Mouse (Mus musculus): ENCODE data around the gene Nlgn1.
A peak's percentile ranks its signal among the peaks of the same experiment; 100 is the strongest.

The Nlgn1 gene

DNA sequence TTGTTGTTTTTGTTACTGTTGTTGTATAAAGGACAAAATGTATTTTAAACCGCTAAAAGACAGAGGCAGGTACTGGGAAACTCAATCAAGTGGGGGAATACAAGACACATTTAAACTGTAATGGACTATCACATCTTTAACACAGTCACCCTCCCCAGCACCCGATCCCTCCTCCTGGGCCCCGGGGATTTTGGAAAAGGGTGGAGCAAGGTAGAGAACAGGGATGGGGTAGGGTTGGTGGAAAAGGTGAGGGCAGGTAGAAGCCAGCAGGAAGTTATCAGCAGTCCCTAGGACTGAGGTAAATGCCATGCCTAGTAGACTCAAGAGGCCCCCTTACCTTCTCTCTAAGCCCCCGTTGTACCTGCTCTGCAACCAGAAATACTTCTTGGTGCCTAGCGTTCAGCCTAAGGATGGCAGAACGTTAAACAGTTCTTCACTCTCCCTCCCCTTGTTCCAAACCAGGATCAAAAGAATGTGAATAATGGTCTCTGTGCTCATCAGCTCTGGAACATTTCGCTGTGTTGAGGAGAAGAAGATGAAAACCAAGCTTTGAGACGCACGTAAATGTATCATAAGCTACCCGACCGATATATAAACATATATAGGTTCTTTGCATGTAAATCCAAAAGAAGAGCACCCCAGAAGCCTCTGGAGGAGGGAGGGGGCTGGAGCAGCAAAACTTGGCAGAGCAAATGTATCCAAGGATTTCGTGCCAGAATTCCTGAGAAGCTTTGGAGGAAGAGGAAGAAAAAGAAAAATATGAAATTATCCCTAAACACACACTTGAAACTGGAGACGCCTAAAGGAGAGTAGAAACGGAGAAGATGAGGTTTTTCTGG lies at the start of gene Nlgn1:
Nlgn1 (minus strand) TSS at position 61 of the 839 bp plus-strand sequence.
- DNase-seq (ENCODE audit: low spot score in 2 of 2) = no peak

DNA sequence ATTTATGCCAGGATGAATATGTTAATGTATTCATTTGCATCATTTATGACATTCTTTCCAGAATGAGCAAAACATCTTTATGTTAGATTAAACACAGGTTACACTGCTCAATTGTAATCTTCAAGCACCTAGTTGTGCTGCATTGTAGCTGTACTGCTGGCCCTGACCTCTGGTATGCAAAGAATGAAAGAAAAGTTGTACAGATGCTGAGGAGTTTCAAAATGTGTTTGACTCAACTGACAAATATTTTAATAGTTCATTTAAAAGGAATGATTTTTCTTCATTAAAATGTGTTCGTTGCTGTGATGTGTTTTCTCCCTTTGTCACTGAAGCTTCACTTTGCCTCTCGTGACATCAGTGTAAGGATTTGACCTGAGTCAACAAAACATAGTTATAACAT lies 46.0 kb upstream of the Nlgn1 start:
- DNase-seq (ENCODE audit: low spot score in 2 of 2) = no peak

DNA sequence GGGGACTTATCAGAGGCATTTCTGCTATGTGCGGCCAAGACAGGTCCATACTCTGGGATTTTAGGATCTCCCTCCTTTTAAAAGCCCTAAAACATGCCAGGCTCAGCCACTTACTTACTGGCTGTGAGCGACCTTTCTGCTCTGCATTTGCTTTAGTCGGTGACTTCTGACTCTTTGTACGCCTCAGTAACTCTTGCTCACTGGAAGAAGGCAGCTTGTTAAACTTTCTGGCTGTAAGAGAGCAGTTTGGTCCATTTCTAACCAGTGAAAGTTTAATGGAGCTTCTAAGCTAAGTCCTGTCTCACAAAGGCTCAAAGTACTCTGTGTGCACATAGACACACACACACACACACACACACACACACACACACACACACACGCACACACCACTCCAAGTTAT lies 22.8 kb upstream of the Nlgn1 start:
- no peak for DNase-seq (ENCODE audit: low spot score in 2 of 2)

DNA sequence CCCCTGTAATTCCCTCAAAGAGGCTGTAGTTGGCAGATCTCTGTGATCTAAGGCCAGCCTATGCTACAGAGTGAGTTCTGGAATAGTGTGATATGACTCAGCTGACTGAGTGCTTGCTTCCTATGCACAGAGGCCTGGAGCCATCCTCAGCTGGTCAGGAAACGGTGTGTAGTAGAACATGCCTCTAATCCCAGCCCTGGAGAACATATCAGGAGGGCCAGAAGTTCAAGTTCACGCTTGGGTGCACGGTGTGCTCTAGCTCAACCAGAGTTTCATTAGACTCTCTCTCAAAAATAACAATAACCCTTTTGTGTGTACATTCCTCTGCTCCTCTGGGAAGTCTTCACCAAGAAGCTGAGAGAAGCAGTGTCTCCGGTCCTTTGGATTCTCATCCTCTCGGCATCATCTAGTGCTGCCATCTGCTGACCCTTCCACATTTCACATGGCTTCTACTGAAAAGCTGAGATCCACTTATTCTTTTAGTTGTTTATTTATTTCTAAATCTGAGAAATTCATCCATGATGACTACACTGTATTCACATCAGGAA lies 22.3 kb upstream of the Nlgn1 start:
- peak in 1 of 2 experiments; percentile 60 for DNase-seq (ENCODE audit: low spot score in 2 of 2)

DNA sequence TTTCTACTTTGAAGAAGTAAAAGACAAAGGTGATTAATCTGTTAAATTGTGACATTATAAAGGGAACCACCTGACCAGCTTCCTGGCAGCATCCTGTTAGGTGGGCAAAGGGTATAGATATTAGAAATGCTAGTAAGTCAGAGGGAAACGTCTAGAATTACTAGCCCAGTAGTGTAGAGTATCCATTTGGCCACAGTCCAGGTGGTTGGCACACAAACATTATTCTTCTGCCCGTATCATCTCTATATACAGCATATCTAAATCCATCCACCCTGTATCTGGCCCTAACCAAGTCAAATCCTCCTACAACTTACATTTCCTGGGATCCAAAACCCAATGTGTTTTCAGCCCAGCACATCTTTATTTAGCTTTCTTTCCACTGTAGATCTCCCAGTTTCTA lies 5.2 kb upstream of the Nlgn1 start:
- DNase-seq (ENCODE audit: low spot score in 2 of 2) = no peak

DNA sequence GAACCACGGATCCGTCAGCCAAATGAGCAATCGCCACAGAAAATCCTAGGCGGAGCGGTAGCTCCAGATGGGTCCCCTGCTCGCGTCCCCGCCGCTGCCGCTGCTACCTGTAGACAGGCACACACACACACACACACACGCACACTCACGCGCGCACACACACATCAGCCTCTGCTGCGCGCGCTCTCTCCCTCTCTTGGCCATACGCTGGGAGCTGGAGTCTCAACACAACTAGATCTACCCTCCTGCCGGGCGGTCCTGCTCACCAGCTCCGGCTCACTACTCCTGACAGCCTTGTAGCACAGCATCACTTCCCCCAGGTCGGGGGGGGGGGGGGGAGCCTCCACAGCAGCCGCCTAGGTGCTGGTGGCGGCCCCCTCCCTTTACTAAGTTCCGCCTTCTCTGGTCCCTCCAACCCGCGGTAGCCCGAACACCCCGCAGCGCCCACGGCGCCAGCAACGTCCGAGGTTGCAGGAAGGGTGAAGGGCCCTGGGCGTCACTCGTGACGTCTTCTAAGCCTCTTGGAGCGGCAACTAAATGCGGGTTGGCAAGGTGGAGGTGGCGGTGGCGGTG lies 1.1 kb upstream of the Nlgn1 start:
- peak; percentile 56 to 67 for DNase-seq (ENCODE audit: low spot score in 2 of 2)

DNA sequence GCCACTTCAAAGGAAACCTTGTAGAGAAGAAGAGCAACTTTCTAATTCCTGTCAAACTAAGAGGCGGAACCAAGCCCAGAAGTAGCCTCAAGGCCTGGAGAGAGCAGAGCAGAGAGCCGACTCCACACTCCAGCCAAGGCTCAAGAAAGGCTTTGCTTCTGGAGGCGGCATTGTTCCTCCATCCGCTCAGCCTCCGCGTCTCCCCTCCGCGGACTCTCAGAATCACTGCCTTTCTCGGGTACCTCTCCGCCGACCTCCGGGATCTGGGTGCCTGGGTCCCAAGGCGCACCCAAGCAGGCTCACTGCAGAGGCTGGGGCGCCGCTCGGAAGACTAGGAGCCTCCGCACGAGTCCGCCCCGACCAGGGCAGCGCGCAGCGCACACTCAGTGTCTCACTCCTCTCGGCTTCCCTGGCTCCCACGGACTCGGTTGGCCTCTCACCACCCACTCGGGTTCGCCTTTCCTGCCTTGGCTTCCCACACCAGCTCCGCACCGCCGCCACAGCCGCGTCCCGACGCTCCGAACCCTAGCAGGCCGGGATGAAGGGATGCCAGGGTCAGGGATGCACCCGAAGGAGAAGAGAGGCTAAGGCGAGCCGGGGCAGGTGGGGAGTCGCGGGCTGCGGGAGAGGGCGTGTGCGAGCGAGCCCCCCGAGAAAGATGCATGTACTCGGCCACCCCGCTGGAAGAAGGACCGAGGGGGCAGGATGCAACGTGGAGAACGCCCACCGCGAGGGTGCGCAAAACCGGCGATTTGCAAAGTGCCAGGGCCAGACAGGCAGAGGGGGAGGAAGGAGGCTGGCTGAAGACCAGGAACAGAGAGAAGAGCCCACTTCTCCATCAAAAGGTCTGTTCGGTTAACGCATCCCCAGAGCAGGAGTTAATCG lies 841 bp downstream of the Nlgn1 start:
- peak; percentile 72 to 76 for DNase-seq (ENCODE audit: low spot score in 2 of 2)

DNA sequence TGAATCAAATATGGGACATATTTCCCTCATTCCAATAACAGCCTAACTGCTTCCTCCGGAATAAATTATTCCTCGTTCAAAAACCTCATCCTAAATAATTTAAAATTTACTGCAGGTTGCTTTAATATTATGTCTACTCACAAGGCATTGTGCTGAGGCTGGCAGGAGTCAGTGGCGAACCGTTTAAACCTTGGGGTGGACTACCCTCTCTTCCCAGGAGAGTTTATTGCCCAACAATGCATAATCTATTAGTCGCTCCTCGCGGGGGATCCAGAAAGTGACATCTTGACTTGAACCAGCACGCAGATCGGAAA lies 1.4 kb downstream of the Nlgn1 start:
- DNase-seq (ENCODE audit: low spot score in 2 of 2) = no peak

DNA sequence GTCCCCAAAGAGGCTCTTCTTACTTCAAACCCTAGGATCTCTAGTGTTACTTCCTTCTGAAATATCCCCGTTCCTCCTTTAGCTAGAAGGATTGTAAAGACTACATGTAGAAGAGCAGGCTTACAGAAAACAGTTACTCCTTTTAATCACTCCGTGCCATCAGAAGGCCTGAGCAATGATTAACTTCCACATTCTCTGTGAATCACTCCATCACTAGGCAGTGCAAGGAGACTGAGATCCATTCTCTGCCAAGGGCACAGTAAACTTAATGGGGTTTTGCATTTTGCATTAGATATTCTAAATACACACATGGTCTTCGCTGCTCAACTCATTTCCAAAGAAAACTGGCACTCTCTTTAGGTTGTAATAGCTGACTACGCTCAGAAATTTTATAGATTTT lies 2.2 kb downstream of the Nlgn1 start:
- DNase-seq (ENCODE audit: low spot score in 2 of 2) = no peak

DNA sequence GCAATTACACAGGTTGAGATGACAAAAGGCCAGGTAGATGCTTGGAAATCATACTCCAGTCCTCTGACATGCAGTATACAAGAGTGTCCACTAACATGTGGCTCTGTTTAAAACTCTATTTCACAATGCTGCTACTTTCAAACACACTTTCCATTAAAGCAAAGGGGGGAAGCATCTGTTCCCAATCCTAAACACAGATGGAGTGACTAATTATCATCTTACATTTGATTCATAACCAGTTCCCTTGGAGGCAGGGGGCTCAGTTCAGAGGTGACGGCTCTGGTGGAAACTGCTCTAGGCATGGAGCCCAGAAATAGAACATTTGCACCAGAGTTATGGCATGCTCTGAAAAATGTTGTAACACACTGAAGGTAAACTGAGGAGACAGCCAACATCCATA lies 7.8 kb downstream of the Nlgn1 start:
- DNase-seq (ENCODE audit: low spot score in 2 of 2) = no peak

DNA sequence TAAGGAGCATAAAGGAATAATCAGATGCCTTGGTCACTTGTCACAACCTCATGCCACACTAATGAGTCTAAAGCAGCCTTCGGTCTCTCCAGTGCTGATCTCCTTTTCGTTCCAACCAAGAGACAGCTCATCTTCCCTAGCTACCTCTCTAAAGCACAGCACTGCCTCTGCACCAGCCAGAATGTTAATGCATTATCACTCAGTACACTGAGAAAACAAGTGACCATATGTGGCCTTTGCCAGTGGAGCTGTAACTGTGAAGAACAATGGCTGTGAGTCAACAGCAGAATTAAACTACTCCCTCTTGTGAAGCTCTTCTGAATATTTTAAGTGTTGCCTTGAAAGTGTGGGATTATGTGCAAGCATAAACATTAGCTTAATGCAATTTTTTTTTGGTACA lies 14.9 kb downstream of the Nlgn1 start:
- peak; percentile 24 to 58 for DNase-seq (ENCODE audit: low spot score in 2 of 2)

DNA sequence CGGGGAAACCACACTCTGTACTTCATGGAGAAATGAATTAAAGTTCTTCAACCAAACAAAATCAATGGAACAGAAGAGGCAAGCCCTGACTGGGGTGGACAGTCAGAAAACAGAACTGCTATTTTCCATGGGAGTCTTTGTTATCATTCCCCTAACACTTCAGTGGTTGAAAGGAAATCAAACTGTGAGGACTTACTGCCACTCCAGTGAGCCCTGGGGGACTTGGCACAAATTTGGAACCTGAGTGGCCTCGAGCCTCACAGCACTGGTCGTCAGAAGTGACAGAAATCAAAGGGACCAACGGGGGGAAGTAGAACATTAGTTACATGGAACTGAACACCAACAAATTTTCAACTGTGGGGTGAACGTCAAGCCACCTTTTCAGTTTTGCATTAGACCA lies 34.4 kb downstream of the Nlgn1 start:
- DNase-seq (ENCODE audit: low spot score in 2 of 2) = no peak

DNA sequence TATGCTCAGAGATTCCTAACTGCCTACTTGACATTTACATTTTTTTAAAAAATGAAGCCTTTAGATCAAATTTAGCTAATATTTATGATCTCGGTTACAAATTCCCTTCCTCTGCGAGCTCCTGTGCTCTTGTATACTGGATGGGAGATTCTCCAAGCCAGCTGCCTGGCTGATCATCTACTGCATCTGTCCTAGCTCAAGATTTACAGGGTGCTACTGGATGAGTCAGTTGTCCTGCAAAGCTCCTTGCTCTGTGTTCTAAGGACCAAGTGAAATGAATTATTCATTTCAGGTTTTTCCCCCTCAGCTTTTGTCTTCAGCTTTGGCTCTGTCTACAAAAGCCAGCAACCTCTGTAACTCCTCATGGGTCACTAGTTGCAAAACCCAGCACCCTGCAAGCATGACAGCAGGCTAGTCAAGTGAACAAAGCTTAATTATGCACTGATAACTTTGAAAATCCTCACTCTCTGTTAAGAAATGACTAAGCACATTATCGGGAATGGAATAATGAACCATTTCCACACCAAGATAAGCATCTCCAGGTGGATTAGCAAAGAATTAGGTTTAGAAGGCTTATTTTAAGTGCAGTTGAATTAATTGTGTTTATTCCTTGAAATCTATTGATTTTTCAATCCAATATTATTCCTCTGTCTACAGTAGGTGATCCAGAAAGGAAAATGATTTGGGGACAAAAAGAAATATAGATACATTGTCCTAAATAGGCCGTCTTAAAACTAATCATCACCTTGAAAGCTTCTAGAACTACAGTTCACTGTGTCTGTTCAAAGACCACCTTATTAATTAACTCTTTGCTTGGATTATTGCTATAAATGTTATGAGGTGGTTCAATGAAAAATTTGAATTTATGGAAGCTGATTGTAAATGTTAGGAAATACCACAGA lies 61.1 kb downstream of the Nlgn1 start:
- DNase-seq (ENCODE audit: low spot score in 2 of 2) = no peak

DNA sequence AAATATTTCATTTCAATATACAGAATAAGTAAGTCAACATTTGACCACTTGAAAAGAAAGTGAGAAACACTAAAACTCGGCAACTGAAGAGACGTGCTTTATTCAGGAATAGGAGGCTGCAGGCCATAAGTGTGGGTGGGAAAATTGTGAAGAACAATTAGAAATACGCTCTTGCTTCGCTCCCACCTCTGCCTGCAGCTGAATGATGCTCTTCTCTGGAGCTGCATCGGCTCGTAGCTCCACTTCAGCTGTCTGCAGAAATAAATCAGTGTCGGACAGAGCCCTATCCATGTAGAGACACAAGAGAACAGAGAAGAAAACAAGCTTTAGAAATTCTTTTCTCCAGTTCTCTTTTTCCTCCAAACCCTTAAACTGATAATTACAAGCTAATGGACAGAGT lies 85.7 kb downstream of the Nlgn1 start:
- DNase-seq (ENCODE audit: low spot score in 2 of 2) = no peak

DNA sequence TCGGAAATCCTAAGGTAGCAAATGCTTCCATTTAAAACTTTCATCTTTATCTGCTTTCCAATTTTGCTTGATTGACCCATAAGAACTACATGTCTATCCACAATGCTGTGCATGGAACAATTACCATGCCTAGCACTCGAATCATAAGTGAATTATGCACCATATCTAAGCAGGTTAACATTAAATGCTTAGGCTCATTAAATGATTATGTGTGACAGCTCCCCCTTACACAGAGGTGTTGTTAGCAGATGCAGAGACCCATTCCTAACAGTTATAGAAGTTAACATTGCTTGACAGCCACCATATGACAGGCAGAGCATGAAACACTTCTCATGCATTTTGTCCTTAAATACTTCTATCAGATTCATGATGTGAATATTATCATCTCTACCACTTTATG lies 89.0 kb downstream of the Nlgn1 start:
- DNase-seq (ENCODE audit: low spot score in 2 of 2) = no peak

DNA sequence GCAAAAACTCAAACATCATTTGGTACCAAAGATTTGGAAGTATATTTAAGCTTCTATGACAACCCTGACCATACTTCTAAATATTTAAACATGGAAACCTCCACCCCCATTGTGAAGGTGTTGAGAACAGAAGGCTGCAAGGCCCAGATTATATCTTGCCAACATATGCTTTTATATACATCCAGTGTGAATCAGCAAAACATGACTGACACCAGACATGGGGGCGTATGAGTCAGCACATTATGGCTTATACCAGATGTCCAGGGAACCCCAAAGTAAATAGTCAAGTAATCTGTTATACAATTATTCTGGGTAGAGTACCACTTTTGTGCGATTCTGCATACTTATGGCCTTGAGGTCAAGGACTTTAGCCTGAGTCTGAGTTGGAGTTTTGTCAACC lies 102.3 kb downstream of the Nlgn1 start:
- DNase-seq (ENCODE audit: low spot score in 2 of 2) = peak; percentile 61 to 87

DNA sequence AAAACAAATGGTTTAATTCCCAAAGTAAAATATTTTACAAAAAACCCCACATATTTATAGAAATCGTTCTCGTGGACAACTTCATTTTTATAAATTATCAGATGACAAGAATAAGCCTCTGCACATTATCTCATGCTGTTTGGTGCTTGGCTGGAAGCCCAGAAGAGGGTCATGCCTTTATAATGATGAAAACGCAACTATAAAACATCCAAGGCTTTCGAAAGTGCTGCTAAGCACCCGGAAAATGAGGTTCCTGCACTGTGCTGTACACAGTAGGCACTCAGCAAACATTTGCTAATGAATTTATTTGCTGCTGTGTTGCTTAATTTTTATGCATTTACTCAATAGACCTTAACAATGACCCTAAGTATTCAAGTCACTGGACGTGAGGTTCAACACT lies 103.4 kb downstream of the Nlgn1 start:
- DNase-seq (ENCODE audit: low spot score in 2 of 2) = no peak

DNA sequence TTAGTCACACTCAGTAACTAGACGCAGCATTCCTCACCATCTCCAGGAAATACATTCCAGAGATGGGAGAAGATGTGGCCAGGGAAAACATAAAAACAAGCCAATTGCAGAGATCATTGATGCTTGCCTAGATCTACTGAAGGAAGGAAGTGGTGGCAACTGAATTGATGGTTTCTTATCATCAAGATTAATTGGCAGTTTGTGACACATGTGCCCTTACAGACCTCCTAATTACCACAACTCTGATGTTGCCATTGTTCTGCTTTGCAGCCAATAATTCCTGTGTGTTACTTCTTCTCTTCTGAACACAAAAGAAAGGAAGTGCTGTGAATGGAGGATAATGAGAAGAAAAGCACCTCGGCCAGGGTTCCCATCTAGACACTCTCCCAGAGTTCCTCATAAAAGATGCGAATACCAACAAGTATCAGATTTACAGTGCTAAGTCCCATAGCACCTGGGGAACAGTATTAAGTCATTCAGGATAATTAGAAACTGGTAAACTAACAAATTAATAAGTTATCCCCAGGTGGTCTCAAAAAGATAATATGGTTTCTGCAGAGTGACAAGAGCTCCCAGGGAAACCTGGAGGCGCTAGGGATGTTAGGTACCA lies 104.0 kb downstream of the Nlgn1 start:
- DNase-seq (ENCODE audit: low spot score in 2 of 2) = no peak

DNA sequence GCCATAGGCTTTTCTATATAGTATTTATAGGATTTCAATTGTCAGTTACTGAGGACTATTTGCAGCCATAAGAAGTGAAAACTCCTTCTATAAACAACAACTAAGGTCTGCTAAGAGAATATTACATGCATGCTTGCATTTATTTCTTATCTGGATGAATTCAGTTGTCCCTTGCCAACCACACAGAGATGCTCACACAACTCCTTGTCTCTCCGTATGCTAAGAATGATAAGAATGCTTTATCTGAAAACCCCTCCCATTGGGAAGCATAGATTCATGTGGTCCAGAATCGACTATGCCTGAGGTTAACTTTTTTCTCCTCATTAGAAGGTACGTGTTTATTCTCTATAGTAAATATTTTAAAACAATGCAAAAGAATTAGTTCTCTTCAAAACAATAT lies 108.8 kb downstream of the Nlgn1 start:
- DNase-seq (ENCODE audit: low spot score in 2 of 2) = no peak

DNA sequence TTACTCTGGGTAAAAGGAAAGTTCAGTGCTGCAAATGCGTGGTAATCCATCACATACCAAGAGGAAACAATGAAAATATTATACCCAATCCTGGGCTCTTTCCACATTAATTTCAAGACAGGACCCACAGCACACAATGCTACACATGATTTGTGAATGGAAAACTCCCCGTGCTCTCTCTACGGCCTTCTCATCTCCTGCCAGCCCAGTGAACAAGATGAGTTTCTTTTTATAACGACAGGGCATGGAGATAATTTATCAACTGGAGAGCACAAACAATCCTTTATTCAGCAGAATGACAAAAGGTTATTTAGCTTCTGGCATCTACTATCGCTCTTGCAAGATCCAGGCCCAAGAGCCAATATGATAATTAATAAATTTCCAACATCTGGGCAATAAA lies 116.0 kb downstream of the Nlgn1 start:
- no peak for DNase-seq (ENCODE audit: low spot score in 2 of 2)

DNA sequence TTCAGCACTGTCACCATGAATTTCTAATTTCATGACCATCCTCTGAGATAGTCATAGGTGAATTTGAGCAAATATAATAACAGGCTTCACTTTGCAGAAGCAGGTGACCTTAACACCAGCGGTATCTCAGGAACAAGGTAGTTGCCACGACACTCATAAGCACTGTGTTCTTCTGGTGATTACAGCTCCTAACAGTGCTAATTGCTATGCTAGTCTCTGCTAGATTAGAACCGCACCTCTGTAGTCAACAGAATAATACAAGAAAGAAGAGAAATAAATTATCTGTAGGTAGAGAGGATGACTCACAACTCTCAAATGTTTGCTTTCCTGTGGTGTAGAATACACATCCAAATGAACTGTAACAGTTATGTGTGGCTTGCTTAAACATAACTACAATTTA lies 129.6 kb downstream of the Nlgn1 start:
- no peak for DNase-seq (ENCODE audit: low spot score in 2 of 2)

Data from frontal cortex, postnatal 36 days (tissue).